Mouse (Mus musculus) testis, postnatal 14 days (tissue): Measurements from ENCODE around the gene Arhgap21.
"Not testable (repeated sequence)": the region's sequence is repeated elsewhere in the genome, so short reads cannot be mapped to it uniquely, and the experiment has no call there.

Source experiments
- DNase-seq: peaks from one replicate; pipeline ENCODE4 v3.0.0; 2021; ENCODE audit warnings: low spot score

The Arhgap21 gene

DNA sequence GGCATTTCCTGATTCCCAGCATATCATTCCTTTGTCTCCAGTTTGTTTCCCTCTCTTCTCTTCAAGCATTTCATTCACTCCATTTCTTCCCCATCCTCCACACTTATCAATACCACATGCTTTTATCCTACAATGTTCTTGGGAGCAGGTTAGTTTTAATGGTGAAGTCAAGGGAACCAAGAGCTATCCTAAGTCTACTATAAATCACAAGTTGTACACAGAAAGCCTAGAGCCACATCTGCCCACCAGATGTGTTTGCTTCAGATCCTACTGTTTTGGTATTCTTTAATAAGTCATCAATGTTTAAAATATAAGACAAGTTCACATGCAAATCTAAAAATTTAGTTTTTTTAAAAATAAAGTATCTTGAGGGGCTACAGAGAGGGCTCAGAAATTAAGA lies 27.6 kb downstream of the Arhgap21 start:
- DNase-seq: no peak

DNA sequence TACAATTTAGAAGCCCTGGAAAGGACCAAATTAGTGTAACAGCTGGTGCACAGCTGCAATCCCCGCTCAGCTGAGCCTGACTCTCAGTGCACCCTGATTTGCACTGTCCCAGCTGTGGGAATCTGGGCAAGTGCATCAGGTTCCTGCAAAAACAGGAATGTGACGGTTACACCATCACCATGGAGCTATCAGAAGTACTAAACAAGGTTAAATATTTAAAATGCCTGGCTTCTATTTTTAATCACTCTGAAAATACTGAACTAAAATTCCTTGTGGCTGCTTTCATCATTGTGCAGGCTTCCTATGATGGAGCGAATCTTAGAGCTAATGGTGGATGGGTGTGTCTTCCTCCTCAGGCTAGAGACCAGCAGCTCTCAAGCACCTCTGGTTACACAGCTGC lies 29.3 kb downstream of the Arhgap21 start:
- DNase-seq: no peak

DNA sequence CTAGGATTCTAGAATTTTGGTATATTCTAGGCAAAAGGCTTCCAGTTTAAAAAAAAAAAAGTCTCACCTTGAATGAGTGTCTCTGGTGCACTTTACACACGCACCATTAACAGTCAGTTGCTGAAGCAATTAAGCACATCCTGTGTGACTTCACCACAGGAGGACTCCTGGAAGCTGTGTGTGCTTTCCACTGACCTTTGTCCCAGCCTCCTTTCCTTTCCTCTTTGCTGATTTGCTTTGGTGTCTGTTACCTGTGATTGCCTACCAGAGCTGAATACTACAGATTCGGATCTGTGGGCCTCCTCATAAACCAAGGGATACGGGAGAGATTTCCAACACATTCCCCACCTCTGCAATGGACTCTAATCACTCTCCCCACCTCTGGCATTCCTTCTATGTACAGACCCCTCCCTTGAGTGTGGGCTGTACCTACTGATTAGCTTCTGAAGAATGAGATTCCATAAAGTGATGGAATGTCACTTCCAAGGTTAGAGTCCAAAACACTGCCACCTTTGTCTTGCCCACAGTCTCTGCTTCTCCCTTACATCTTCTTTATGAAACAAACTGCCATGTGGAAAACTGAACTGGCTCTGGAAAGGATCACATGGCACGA lies 32.0 kb downstream of the Arhgap21 start:
- no peak for DNase-seq

DNA sequence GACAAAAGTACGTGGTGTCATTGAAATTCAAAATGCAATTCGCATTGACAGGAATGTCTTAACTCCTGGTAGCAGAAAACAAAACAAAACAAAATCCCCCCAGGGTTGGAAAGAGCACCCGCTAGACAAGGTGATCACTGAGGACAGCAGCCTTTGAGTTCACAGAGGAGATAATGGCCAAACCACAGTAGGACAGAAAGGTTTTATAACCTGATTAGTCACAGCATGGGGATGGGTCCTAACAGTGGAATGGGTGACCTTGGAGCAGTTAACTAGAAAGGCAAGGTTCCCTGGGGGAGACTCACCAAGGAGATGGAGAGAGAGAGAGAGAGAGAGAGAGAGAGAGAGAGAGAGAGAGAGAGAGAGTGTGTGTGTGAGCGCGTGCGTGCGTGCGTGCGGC lies 34.3 kb downstream of the Arhgap21 start:
- DNase-seq: no peak

DNA sequence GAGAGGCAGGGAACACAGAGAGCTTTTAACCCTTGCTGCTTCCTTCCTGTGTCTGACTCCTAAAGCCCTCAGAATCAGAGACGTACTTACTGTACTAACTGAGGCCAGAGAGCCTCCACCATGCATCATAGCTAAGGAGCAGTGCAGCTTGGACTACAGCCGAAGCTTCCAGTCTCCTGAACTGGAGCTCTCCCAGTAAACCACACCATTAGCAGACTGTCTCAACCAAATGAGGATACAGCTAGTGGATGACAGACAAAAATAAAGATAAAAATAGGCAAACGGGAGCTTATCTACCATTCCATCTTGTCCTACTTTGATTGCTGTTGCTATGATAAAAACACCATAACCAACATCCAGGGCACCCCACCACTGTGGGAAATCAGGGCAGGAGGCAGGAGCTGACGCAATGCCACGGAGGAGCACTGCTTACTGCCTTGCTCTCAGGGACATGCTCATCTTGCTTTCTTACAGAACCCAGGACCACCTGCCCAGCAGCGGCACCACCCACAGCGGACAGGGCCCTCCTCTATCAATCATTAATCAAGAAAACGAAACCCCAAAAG lies 35.9 kb downstream of the Arhgap21 start:
- no peak for DNase-seq

DNA sequence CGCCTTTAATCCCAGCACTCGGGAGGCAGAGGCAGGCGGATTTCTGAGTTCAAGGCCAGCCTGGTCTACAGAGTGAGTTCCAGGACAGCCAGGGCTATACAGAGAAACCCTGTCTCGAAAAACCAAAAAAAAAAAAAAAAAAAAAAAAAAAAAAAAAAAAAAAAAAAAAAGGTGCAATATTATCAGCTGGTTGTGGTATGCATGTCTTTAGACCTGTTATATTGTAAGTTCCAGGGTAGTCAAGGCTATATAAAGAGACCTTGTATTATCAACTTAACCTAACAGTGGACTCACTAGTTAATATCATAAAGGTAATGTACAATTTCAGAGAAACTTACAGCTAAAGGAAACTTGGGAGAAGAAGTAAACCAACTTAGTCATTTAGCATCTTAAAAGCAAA lies 36.9 kb downstream of the Arhgap21 start:
- not testable (repeated sequence) for DNase-seq

DNA sequence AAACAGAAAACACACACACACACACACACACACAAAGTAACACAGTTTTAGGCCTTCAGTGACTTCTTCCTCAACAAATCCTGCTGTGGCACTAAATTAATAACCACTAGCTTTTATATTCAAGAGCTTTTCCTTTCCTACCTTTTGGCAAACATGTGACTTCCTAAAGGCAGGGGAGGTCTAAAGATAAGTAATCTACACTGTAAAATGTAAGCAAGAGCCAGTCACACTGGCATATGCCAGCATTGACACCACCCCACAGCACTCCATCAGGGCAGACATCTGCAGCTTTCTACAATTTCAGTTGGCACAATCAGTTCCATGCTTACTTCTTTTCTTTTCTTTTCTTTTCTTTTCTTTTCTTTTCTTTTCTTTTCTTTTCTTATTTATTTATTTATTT lies 40.2 kb downstream of the Arhgap21 start:
- no peak for DNase-seq

DNA sequence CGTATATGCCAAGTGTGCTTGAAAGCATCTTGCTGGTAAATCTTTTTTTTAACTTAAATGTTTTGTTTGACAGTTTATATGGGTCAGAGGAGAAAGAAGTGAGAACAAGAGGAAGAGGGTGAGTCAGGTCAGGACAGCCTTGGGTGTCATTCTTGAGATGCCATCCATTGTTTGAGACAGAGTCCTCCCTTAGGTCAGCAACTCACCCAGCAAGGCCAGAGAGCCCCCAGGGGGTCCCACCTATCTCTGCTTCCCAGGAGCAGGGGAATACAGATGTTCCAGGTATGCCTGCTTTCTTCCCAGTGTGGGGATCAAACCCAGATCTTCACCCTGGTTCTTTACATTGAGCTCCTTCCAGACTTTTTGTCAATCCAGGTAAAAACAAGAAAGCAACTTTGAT lies 43.7 kb downstream of the Arhgap21 start:
- no peak for DNase-seq

DNA sequence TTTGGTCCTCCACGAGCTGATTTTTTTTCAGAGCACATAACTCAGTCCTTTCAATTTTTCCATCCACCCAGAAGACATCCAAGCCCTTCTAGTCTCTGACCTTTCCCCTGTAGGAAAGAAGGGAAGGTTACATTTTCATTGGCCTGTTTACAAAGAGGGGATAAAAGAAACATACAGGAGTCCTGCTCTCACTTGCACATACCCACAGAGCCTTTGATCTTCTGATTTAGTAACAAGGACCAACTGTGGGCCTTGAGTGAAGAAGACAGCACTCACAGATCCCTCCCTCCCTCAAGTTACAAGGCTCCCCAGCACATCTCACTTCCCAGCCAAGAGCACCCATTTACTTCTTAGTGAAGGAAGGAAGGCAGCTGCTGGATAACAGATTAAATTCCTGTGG lies 46.3 kb downstream of the Arhgap21 start:
- DNase-seq: no peak

DNA sequence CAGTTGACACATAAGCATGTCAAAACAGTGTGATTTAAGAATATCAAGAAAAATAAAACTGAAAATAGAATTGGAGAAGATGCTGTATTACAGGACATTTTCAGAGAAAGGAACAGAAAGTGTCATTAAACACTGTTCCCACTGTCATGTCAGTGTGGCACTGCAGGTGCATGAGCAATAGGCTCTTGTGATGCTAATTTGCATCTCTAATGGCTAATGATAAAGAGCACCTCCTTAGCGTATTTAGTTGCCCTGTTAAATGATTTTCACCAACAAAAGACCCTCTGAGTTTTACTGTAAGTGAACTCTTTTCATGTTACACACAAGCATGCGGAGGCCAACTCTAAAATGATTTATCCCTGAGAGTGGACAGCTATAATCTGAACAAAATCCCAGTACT lies 47.1 kb downstream of the Arhgap21 start:
- DNase-seq: no peak

DNA sequence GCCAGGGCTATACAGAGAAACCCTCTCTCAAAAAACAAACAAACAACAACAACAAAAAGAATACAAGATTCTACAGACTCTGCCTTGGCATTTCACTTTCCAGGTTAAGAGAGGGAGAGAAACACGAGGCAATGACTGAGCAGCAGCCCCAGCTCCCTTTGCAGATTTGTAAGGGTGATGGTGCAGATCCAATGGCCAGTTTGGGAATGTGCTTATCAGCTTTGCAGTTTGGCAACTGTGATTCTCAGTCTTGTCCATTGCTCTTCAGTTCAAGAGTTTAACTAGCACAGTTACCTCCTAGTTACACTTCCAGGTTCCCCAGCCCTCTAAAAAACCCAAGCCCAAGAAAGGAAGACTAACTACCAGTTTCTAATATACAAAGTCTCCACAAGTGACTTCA lies 47.7 kb downstream of the Arhgap21 start:
- no peak for DNase-seq

DNA sequence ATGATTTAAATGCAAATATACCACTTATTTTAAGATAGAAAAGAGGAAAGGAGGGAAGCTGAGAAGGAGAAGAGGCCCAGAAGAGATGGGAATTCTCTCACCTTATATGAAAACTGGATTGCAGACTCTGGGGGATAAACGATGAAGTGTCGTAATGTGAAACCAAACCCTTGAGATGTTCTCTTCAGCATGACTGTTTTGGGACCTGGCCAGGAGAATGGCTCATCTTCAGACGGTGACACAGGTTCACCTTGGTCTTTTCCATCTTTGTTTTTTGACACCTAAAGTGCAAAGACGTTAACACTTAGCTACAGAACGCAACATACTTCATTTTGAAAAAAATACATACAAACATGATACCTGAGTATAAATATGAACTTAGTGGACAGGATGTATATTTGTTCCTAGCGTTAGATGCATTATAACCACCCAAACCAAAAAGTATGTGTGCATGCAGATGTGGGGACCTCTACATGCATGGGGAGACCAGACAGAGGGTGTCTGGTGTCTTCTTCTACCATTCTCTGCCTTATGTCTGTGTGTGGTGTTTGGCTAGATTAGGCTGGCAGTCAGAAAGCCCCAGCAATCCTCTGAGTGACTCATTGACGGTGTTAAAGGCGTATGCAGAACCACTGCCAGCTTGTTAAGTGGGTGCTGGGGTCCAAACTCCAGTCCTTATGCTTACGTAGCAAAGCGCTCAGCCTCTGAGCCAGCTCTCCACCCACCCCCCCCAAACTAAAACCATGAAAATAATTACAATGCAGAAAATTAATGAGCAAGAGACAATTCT lies 54.0 kb downstream of the Arhgap21 start:
- no peak for DNase-seq

DNA sequence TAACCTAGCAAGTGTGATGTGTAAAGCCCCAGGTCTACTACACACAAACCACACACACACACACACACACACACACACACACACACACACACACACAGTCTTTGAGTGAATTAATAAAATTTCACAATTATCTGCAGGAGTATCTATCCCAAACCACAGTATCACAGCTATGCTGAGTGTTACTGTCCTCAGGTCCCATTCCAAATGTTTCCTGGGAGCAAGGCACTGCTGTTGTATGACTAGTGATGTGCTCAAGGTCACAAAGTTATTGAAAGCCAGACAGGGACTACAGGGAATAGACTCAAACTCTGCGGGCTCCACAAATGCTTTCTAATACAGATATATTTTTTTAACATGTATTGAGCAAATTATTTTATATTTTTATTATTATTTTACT lies 55.7 kb downstream of the Arhgap21 start:
- no peak for DNase-seq

DNA sequence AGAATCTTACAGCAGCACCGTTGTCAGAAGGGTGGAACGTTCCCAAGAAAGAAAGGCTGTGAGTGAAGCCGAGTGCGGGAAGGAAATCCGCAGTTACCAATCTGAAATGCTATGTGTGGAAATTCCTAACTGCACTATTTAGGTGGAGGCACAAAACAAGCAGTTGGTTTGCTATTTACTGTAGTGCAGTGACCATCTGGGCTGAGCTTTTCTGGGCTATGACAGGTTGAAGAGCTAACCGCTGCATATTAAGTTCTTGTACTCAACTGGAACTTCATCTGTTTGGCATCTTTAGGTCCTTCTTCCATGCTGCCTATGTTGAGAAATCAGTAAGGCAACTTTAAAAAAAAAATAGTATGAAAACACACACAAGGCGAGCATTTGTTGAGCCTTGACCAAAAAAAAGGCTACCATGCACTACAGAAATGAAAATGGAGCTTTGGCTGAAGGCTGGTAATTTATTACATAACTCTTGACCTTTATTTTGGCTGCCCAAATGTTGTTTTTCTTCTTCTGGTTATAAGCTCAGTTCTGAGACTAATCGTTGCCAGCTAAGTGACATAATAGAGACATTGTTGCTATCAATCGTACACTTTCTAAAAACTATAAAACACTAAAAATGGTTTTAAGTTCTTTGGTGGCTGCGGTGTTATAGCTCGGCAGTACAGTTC lies 56.2 kb downstream of the Arhgap21 start:
- no peak for DNase-seq

DNA sequence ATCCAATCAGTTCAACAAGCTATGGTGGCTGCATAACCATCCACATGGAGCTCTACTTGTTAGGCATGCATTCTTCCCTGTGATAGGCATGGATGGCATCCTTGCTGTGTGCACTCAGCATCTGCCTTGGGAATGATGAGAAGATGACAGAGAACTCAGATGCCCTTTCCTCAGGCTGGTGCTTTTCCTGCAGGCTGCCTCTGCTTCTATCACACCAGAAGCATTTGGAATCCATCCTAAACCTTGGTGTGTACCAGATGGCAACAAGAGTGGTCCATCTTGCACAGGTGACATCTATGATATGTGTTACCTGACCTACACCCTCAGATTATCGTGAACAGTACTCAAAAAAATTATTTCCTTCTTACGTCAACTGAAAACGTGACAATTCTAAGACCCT lies 58.2 kb downstream of the Arhgap21 start:
- no peak for DNase-seq

DNA sequence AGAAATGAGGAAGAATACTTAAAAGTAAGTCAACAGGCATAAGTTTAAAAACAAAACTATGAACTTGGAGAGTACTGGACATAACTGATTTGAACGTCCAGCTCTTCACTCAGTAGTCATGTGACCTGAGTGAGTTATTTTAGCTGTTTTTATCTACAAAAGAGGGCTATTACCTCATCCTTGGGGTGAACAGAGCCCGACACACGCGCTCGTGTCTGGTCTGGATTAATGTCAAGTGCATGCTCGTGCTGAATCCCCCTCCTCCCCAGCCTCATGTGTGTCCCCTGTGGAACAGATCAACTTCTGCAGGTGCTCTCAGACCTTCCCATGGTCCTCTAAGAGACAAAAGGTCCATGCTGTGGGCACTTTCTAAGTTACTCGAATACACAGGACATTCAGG lies 59.3 kb downstream of the Arhgap21 start:
- no peak for DNase-seq

DNA sequence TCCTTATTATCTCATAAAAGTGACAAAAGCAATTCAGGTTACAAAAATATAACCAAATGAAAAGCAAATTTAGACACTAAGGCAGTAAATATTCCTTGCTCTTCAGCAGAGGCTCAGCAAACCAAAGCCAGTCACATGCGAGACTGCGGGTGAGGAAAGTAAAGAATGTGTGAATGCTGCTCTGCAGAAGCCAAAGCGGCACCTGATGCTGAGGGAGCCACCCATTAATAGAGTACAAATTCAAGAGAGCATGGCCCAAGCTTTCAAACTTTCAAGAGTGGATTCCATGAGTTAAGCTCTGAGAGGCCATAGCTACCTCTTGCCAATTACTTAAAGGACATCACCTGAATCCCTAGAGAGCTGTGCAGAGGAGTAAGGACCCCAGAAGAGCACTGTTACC lies 61.4 kb downstream of the Arhgap21 start:
- no peak for DNase-seq

DNA sequence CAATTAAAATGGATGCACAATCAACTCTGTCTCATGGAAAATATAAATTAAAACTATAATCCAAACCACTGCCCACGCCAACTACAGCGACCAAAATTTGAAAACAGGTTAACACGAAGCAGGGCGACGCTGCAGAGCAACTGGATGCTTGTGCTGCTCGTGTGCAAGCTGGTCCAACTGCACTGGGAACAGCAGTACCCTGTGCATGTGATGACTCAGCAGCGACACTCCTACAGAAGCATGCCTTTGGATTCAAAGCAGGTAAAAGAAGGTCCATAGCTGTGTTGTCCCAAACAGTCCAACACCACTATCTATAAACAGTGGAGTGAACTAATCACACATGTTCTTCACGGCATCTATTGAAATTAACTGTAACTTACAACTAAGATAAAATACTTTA lies 63.3 kb downstream of the Arhgap21 start:
- no peak for DNase-seq

DNA sequence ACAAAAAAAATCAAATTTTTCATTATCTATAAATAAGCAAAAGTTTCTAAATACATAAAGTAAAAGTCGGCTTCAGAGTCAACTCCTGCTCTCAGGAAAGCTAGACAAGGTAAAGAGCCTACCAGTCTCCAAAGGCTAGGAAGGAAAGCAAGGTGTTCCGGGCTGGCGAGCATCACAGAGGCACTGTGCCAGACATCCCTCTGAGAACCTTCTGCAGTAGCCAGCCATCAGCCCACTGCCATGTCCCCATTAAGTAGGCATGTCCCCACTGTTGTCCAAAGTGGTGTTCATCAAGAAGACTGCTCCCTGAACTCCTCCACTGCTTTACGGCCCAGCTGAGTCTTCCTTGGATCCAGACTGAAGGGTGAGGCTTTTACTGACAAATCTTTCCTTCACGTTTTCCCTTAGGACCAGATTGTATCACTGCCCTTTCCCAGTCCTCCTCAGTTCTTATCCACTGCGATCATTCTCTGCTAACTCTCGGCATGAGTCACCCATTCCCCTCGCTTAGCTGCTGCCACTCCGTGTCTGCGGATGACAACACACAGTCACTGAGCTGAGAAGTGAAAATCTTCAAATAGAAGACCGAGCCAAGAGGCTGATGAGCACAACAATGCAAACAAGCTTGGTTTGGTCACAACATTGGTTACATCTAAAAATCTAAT lies 65.6 kb downstream of the Arhgap21 start:
- no peak for DNase-seq

DNA sequence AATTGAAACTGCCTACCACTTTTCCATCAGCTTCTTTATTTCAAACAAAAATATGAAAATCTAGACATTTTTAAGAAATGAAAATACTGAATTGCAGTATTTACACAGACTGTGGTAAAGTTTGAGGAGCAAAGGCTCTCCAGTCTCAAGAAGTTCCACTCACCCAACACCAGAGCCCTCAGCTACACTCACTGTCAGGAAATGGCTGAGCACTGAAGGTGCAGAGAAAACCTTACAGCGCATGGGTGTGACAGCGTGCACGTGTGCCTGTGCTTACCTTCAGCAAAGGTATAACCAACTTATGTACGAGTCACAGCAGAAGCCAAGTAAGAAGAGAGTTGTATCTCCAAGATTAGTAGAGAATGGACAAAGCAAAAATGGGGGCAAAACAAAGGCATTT lies 66.8 kb downstream of the Arhgap21 start:
- DNase-seq: no peak

DNA sequence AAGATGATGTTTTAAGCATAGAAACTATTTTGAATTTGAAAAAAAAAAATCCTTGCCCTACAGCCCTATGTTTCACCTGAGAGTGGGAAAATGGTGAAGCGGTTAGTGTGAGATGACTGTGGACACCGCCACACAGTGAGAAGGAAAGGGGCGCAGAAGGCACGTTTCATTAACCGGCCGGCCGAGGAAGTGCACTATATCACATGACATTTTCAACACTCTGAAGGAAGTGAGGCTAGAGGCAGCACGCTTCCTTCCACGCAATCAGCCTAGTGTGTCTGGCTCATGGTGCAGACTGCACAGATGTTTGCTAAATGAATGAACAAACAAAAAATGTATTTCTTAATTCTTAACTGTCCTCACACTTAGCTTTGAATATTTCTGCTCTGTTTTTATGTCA lies 69.4 kb downstream of the Arhgap21 start:
- no peak for DNase-seq

DNA sequence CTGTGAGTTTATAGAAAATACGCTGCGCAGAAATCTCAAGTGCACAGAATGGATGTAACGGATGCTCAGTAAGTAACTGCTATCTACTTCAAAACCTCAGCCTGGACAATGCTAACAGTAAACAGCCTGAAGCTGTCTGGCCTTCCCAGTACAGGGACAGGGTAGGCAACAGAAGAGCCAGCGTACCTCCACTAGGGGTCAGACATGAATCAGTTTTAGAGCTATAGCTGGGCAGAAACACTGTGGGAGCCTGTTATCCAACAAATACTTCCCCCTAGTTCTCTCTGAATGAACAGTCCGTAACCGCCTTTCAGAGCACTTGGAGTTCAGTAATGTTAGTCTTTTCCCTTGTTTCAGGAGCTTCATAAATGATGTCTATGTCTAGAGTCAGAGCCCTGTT lies 70.0 kb downstream of the Arhgap21 start:
- DNase-seq: peak; percentile 42

DNA sequence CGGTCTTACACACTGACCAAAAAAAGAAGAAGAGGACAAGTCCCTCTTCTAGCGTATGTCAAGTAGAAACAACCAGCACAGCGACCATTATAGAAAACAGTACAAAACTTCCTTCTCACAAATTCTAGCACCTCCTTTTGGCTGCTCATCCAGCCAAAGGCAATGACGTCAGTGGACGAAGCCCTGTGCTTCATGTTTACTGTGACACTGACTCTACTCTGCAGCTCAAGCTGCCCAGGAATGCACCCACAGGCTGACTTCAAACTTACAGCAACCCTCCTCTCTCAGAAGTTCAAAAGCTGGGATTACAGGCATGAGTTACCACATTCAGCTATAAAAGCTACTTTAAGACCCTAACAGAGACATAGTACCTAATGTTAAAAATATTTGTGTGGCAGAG lies 72.2 kb downstream of the Arhgap21 start:
- DNase-seq: no peak
